Mouse (Mus musculus): ENCODE results near the gene Amtn. TPM values are rescaled to one million over a fixed set of nuclear protein-coding genes. Genes with fewer than 3 reads are reported as not detected.

The Amtn gene
- polyA plus RNA-seq (2021; fragmentation: Nextera tagmentation) = not detected in 2 replicates
- long read RNA-seq, experiment 1 = 0 reads
- long read RNA-seq, experiment 2 = 0 reads

GRCm38 (mm10) chr5:88375808-88376207 lies at the start of gene Amtn:
Gene Amtn (plus strand): TSS chr5:88376108.

Other genes with a start within 250 kb of the Amtn start
- not detected in 2 replicates for gene Gm11115, start 222.0 kb upstream of the Amtn start, polyA plus RNA-seq (2021; fragmentation: Nextera tagmentation)
- gene Gm7714, start 107.2 kb upstream of the Amtn start, polyA plus RNA-seq (2021; fragmentation: Nextera tagmentation) = not detected in 2 replicates
- not detected in 2 replicates for gene Prol1, start 58.8 kb upstream of the Amtn start, polyA plus RNA-seq (2021; fragmentation: Nextera tagmentation)
- gene Ambn, start 79.9 kb downstream of the Amtn start, polyA plus RNA-seq (2021; fragmentation: Nextera tagmentation) = not detected in 2 replicates
- not detected in 2 replicates for gene Enam, start 111.9 kb downstream of the Amtn start, polyA plus RNA-seq (2021; fragmentation: Nextera tagmentation)
- gene Jchain, start 151.8 kb downstream of the Amtn start, polyA plus RNA-seq (2021; fragmentation: Nextera tagmentation) = 0.14 and 0.16 TPM in 2 replicates
- gene Utp3, start 178.4 kb downstream of the Amtn start, polyA plus RNA-seq (2021; fragmentation: Nextera tagmentation) = 34.4 and 37.1 TPM in 2 replicates
- gene Rufy3, start 188.9 kb downstream of the Amtn start, polyA plus RNA-seq (2021; fragmentation: Nextera tagmentation) = 58.8 and 59.6 TPM in 2 replicates

Data from layer of hippocampus, adult 6 months (tissue).